ENCODE assay signal across 12 mouse cellular contexts in the genomic region with DNA sequence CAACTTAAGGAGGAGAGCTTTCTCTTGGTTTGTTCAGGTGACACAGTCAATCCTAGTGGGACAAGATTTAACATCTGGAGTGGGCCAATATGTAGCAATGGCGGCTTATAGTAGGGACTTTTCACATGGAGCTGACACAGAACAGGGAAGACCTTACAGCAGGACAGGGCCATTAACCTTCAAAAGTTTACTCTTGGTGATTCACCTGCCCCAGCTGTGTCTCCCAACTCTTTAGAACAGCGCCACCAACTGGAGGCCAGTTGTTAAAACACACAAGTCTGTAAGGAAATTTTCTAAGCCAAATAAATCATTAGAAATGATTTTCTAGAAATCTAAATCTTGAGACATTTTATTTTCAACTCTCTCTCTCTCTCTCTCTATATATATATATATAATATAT. TPM values are rescaled to one million over a fixed set of nuclear protein-coding genes. Genes with fewer than 3 reads are reported as not detected.
A peak's percentile ranks its signal among the peaks of the same experiment; 100 is the strongest.
DNase-seq lines count a peak whose midpoint lies in the region; ATAC-seq and TF ChIP-seq lines count a peak whose summit lies in the region.
"Had no signal": no experiment of that assay in that cellular context is flagged by ENCODE, and none has a peak within 500 bp of the region (broad histone marks: within the 10 kb centered on the region; RNA-seq: fewer than 3 reads in every experiment).

No protein-coding gene starts in this region.

- peak; percentile 6 for DNase-seq in thymus, postnatal 0 days (ENCODE audit: low spot score)
- DNase-seq in thymus, adult 2 months = no peak
- DNase-seq in adrenal gland, adult 2 months = peak; percentile 45
- peak; percentile 31 for DNase-seq in splenic B cell, adult 2 months (ENCODE audit: low read depth, low spot score)
- DNase-seq in spleen, postnatal 36 days (ENCODE audit: low spot score in 2 of 2) = no peak
- no peak for DNase-seq in ovary, postnatal 10 days (ENCODE audit: low spot score)

- H3K4me3 ChIP-seq in intestine, postnatal 0 days (ENCODE audit: low read depth, low read length) = no peak overlapping the region
- H3K4me3 ChIP-seq in intestine, embryonic 16.5 days (ENCODE audit: low read length) = no peak overlapping the region
- no peak overlapping the region for H3K4me3 ChIP-seq in thymus, adult 2 months (ENCODE audit: control insufficient read depth, insufficient read depth, low read length)
- H3K4me3 ChIP-seq: megakaryocyte, embryonic 14.5 days; stomach, embryonic 15.5 days had no signal

- H3K4me1 ChIP-seq in intestine, postnatal 0 days (replicated peaks; ENCODE audit: control insufficient read depth, insufficient read depth, low read length) = no peaks in the 10 kb centered on the region
- H3K4me1 ChIP-seq in intestine, embryonic 16.5 days (ENCODE audit: control insufficient read depth, insufficient read depth, low read length) = no peaks in the 10 kb centered on the region
- H3K4me1 ChIP-seq in thymus, adult 2 months (replicated peaks; ENCODE audit: control insufficient read depth, insufficient read depth, low read length) = no peaks in the 10 kb centered on the region
- H3K4me1 ChIP-seq: stomach, embryonic 15.5 days had no signal

- 0 out of 2 replicates have a peak, but pooled peaks have one; percentile 37 for TF ChIP-seq CTCF in intestine, postnatal 0 days (IDR thresholded peaks at IDR 0.05; ENCODE audit: low read depth)
- TF ChIP-seq CTCF in thymus, adult 2 months (IDR thresholded peaks at IDR 0.05; ENCODE audit: borderline replicate concordance, control insufficient read depth, extremely low read depth, insufficient read depth, low read length, poor library complexity) = no peak

- no peak for ATAC-seq in intestine, postnatal 0 days
- no peak for ATAC-seq in intestine, embryonic 16.5 days

- no peaks in the 10 kb centered on the region for H3K9me3 ChIP-seq in intestine, postnatal 0 days (ENCODE audit: control insufficient read depth)
- no peaks in the 10 kb centered on the region for H3K9me3 ChIP-seq in intestine, embryonic 16.5 days (ENCODE audit: control insufficient read depth, low read length)
- H3K9me3 ChIP-seq: stomach, embryonic 15.5 days had no signal

- no peaks in the 10 kb centered on the region for H3K36me3 ChIP-seq in intestine, postnatal 0 days (ENCODE audit: control insufficient read depth, insufficient read depth)
- H3K36me3 ChIP-seq in intestine, embryonic 16.5 days (ENCODE audit: control insufficient read depth, insufficient read depth, low read length) = no peaks in the 10 kb centered on the region
- no peaks in the 10 kb centered on the region for H3K36me3 ChIP-seq in thymus, adult 2 months (ENCODE audit: control insufficient read depth, insufficient read depth, low read length)
- no peaks in the 10 kb centered on the region for H3K36me3 ChIP-seq in splenic B cell, adult 2 months (ENCODE audit: control insufficient read depth, insufficient read depth, low read length, poor library complexity, severe bottlenecking)
- H3K36me3 ChIP-seq: stomach, embryonic 15.5 days had no signal

- no peak for TF ChIP-seq POLR2A in thymus, adult 2 months (IDR thresholded peaks at IDR 0.05; ENCODE audit: control insufficient read depth, extremely low read depth, insufficient read depth, low read length, poor library complexity)

- no peak overlapping the region for H3K27ac ChIP-seq in intestine, postnatal 0 days (ENCODE audit: low read depth, low read length)
- no peak overlapping the region for H3K27ac ChIP-seq in intestine, embryonic 16.5 days (ENCODE audit: low read length)
- H3K27ac ChIP-seq in thymus, adult 2 months (ENCODE audit: control insufficient read depth, insufficient read depth, low read length) = no peak overlapping the region
- H3K27ac ChIP-seq: stomach, embryonic 15.5 days had no signal

- WGBS in intestine, postnatal 0 days = 55% methylated on average over 2 of the region's 2 CpGs
- 53% methylated on average over 2 of the region's 2 CpGs for WGBS in intestine, embryonic 16.5 days
- WGBS in thymus, adult 2 months = 54% methylated on average over 2 of the region's 2 CpGs

- H3K9ac ChIP-seq in intestine, postnatal 0 days (ENCODE audit: low read depth, low read length) = no peak overlapping the region
- H3K9ac ChIP-seq in intestine, embryonic 16.5 days (ENCODE audit: low read depth, low read length) = no peak overlapping the region
- H3K9ac ChIP-seq: stomach, embryonic 15.5 days had no signal

- H3K27me3 ChIP-seq in intestine, postnatal 0 days (replicated peaks; ENCODE audit: control insufficient read depth, insufficient read depth, low read length) = no peaks in the 10 kb centered on the region
- no peaks in the 10 kb centered on the region for H3K27me3 ChIP-seq in intestine, embryonic 16.5 days (replicated peaks; ENCODE audit: control insufficient read depth, insufficient read depth, low read length)
- no peaks in the 10 kb centered on the region; the same call in 1 of the 2 replicates for H3K27me3 ChIP-seq in thymus, adult 2 months (ENCODE audit: control insufficient read depth, insufficient read depth, low read length)
- no peaks in the 10 kb centered on the region for H3K27me3 ChIP-seq in splenic B cell, adult 2 months (ENCODE audit: control insufficient read depth, insufficient read depth, low read length, poor library complexity, severe bottlenecking)
- H3K27me3 ChIP-seq: stomach, embryonic 15.5 days had no signal

- H3K4me2 ChIP-seq in intestine, postnatal 0 days (replicated peaks; ENCODE audit: low read depth) = no peak overlapping the region
- no peak overlapping the region for H3K4me2 ChIP-seq in intestine, embryonic 16.5 days (ENCODE audit: low read depth, low read length)
- H3K4me2 ChIP-seq: stomach, embryonic 15.5 days had no signal

RNA-seq across cellular contexts. Expression of a gene that starts 28.8 kb away (rescaled TPM):
- polyA plus RNA-seq in intestine, postnatal 0 days (2015; fragmentation: Nextera tagmentation; extraction: Ambion mirVana) = 113 and 116 TPM in 2 replicates
- 461 and 516 TPM in 2 replicates for polyA plus RNA-seq in intestine, embryonic 16.5 days (2015; fragmentation: Nextera tagmentation; extraction: Ambion mirVana)
- 213 and 261 TPM in 2 replicates for polyA plus RNA-seq in thymus, postnatal 0 days (2015; fragmentation: Nextera tagmentation; extraction: Ambion mirVana)
- polyA plus RNA-seq in thymus, adult 2 months (2012; rRNA removed) = 138 and 139 TPM in 2 replicates
- 100 to 1,000 TPM; 229 to 272 TPM for total RNA-seq in adrenal gland, adult 2 months (2021)
- polyA plus RNA-seq in adrenal gland, adult 2 months (2012; rRNA removed) = 187 and 202 TPM in 2 replicates

RNA-seq across cellular contexts. Expression of a gene that starts 42.6 kb away (rescaled TPM):
- 9.4 and 11.9 TPM in 2 replicates for polyA plus RNA-seq in intestine, postnatal 0 days (2015; fragmentation: Nextera tagmentation; extraction: Ambion mirVana)
- 26.1 and 26.6 TPM in 2 replicates for polyA plus RNA-seq in intestine, embryonic 16.5 days (2015; fragmentation: Nextera tagmentation; extraction: Ambion mirVana)
- 20.2 and 23.0 TPM in 2 replicates for polyA plus RNA-seq in thymus, postnatal 0 days (2015; fragmentation: Nextera tagmentation; extraction: Ambion mirVana)
- polyA plus RNA-seq in thymus, adult 2 months (2012; rRNA removed) = 55.6 and 56.4 TPM in 2 replicates
- total RNA-seq in adrenal gland, adult 2 months (2021) = 10 to 100 TPM; 28.6 to 32.8 TPM
- polyA plus RNA-seq in adrenal gland, adult 2 months (2012; rRNA removed) = 31.7 and 40.3 TPM in 2 replicates

RNA-seq across cellular contexts. Expression of a gene that starts 59.2 kb away (rescaled TPM):
- polyA plus RNA-seq in intestine, postnatal 0 days (2015; fragmentation: Nextera tagmentation; extraction: Ambion mirVana) = 0.39 and 0.44 TPM in 2 replicates
- polyA plus RNA-seq in intestine, embryonic 16.5 days (2015; fragmentation: Nextera tagmentation; extraction: Ambion mirVana) = 2.2 and 4.8 TPM in 2 replicates
- not detected in 2 replicates for polyA plus RNA-seq in thymus, postnatal 0 days (2015; fragmentation: Nextera tagmentation; extraction: Ambion mirVana)
- 0.03 and 1.5 TPM in 2 replicates for polyA plus RNA-seq in thymus, adult 2 months (2012; rRNA removed)
- total RNA-seq in adrenal gland, adult 2 months (2021) = 10 to 100 TPM in 1 of 2 experiments, under 1 TPM in 1; 0.83 to 11.8 TPM
- 0.31 TPM in 1 of 2 replicates, not detected in the other for polyA plus RNA-seq in adrenal gland, adult 2 months (2012; rRNA removed)
- total RNA-seq: left cerebral cortex, postnatal 36 days had no signal
- polyA plus RNA-seq: intestine, embryonic 14.5 days had no signal

Comparison
In these comparisons a context has a peak if more than half of its experiments do, and no peak if none do; other contexts are left out.
1. DNase-seq: peak in thymus, postnatal 0 days (single experiment), adrenal gland, adult 2 months (single experiment) and splenic B cell, adult 2 months (single experiment); none in thymus, adult 2 months (single experiment), spleen, postnatal 36 days (0 of 2) and ovary, postnatal 10 days (single experiment).